Mouse (Mus musculus): ENCODE results near the gene Rrp1.

GRCm38 (mm10) chr10:78351564-78351886, 61.3 kb downstream of the Rrp1 start:
- TF ChIP-seq CTCF (IDR thresholded peaks at IDR 0.05; ENCODE audit: borderline replicate concordance, insufficient read depth, low read length) (no peak), POLR2A (IDR thresholded peaks at IDR 0.05; ENCODE audit: low read depth, low read length) (no peak)

Measured in embryonic fibroblast, embryonic 13.5 days (primary cell).